Mouse (Mus musculus) intestine, postnatal 0 days (tissue): Measurements from ENCODE around the gene Pir. TPM values are rescaled to one million over a fixed set of nuclear protein-coding genes. Genes with fewer than 3 reads are reported as not detected.

Source experiments
- ATAC-seq: fragments of 200-750 bp; cut with Nextera tagmentation; 2 replicates; pipeline ENCODE4 v1.8.0; 2017; ENCODE audit warnings: mild to moderate bottlenecking, moderate TSS enrichment, moderate library complexity
- H3K27ac ChIP-seq: fragments of 300-500 bp; sonication (generic); 2 replicates; pipeline ENCODE4 v1.5.1; 2014; ENCODE audit warnings: mild to moderate bottlenecking, low read depth, low read length, moderate library complexity
- H3K27me3 ChIP-seq: fragments of 300-500 bp; sonication (generic); replicated peaks from 2 replicates; pipeline ENCODE4 v1.6.1; 2014; ENCODE audit warnings: low read length, mixed read lengths; ENCODE audit not compliant: control insufficient read depth, insufficient read depth
- H3K36me3 ChIP-seq: fragments of 300-500 bp; sonication (generic); 2 replicates; pipeline ENCODE4 v1.6.1; 2014; ENCODE audit warnings: mild to moderate bottlenecking, moderate library complexity; ENCODE audit not compliant: control insufficient read depth, insufficient read depth
- H3K4me1 ChIP-seq: fragments of 300-500 bp; sonication (generic); replicated peaks from 2 replicates; pipeline ENCODE4 v1.6.1; 2014; ENCODE audit warnings: antibody characterized with exemption, low read length, mixed read lengths; ENCODE audit not compliant: control insufficient read depth, insufficient read depth
- H3K4me2 ChIP-seq: fragments of 300-500 bp; sonication (generic); replicated peaks from 2 replicates; pipeline ENCODE4 v1.6.1; 2014; ENCODE audit warnings: low read depth, mild to moderate bottlenecking, moderate library complexity
- H3K4me3 ChIP-seq: fragments of 300-500 bp; sonication (generic); 2 replicates; pipeline ENCODE4 v1.5.1; 2014; ENCODE audit warnings: low read depth, low read length
- H3K9ac ChIP-seq: fragments of 300-500 bp; sonication (generic); 2 replicates; pipeline ENCODE4 v1.6.1; 2014; ENCODE audit warnings: mild to moderate bottlenecking, low read depth, low read length
- H3K9me3 ChIP-seq: fragments of 300-500 bp; sonication (generic); 2 replicates; pipeline ENCODE4 v1.6.1; 2016; ENCODE audit warnings: mixed run types; ENCODE audit not compliant: control insufficient read depth
- CTCF ChIP-seq: sonication (generic); IDR thresholded peaks from 2 replicates; pipeline ENCODE4 v1.5.1; 2016; ENCODE audit warnings: low read depth, mild to moderate bottlenecking, control low read depth, antibody characterized with exemption, moderate library complexity
- WGBS: fragments of 180-500 bp; shearing (Covaris S2); extraction: QIAGEN DNeasy Blood & Tissue Kit; methylation state at CpG from one replicate; pipeline ENCODE4 v1.1.7; 2014; 5-methylcytosine and 5-hydroxymethylcytosine counted together
- polyA plus RNA-seq: library from polyadenylated mRNA; unstranded; fragments of >200 nt; fragmentation: Nextera tagmentation; extraction: Ambion mirVana; gene quantifications from 2 replicates; pipeline ENCODE4 v1.2.1, GENCODE M21; 2015

Gene Pir
- polyA plus RNA-seq, 1 experiment from 2014 or later: 5.7 TPM

DNA sequence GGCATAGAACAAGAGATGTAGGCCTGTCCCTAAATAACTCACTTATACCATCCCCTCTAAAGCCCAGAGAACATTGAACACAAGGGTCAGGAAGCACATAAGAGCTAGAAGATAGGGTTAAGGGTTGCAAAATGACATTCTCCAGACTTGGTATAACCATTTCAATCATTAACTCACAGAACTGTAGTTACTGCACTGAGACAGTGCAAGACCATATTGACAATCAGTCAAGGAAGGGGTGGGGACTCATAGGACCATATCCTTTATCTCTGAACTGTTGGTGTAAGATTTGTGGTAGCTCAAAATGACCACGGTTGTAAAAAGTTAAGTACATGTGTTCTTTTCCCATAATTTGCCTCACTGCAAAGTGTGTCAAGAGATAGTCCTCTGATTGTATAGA lies 141.4 kb downstream of the Pir start:
- no peaks in the 10 kb centered on the region for H3K36me3 ChIP-seq
- H3K27ac ChIP-seq: no peak overlapping the region; the same call in 1 of the 2 replicates
- WGBS: 43% methylated on average over 1 of the region's 1 CpGs
- H3K27me3 ChIP-seq: no peaks in the 10 kb centered on the region
- ATAC-seq: peak; percentile 53; the same call in 1 of the 2 replicates
- TF ChIP-seq CTCF: no peak
- H3K4me3 ChIP-seq: no peak overlapping the region
- no peaks in the 10 kb centered on the region for H3K9me3 ChIP-seq
- no peak overlapping the region for H3K4me2 ChIP-seq
- no peak overlapping the region for H3K9ac ChIP-seq
- H3K4me1 ChIP-seq: no peaks in the 10 kb centered on the region

DNA sequence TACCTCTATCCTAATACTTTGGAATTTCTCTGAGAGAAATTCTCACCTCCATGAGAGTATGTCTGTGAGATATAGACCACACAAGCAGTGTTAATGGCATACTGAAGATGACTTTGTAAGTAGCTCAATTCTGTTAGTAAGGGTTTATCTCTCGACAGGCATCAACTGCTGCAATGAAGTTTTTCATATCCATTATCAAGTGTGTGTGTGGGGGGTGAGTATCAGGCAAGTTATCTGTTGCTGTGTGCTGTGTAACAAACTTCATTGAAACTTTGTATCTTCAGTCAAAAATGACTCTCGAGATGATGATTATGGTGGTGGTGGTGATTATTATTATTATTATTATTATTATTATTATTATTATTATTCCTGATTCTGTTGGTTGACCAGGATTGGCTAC lies 147.6 kb downstream of the Pir start:
- Histone ChIP-seq H3K4me1 (no peaks in the 10 kb centered on the region), H3K9ac (no peak overlapping the region), H3K36me3 (no peaks in the 10 kb centered on the region), H3K27me3 (no peaks in the 10 kb centered on the region), H3K27ac (no peak overlapping the region), H3K9me3 (no peaks in the 10 kb centered on the region), H3K4me2 (no peak overlapping the region), H3K4me3 (no peak overlapping the region)
- ATAC-seq: no peak
- TF ChIP-seq CTCF: no peak
- 90% methylated on average over 2 of the region's 2 CpGs for WGBS

DNA sequence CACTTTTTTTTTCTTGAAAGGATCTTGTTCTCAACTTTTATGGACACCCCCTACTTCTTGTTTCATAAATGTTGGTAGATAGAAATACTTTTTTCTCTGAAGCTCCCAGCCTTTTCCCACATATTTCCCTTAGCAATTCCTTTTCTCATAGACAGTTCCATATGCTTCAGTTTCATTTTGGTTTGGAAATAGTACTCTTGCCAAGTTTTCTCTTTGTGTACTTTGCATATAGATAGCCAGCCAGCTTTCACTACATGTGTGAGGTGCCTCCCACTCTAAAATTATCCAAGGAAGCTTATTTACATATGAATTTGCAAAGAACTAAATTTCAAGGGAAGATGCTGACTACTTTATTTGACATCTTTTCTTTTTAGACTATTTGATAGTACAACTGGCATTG lies 148.8 kb downstream of the Pir start:
- ATAC-seq: no peak
- Histone ChIP-seq H3K4me3 (no peak overlapping the region), H3K9ac (no peak overlapping the region), H3K27me3 (no peaks in the 10 kb centered on the region), H3K36me3 (no peaks in the 10 kb centered on the region), H3K27ac (no peak overlapping the region), H3K4me1 (no peaks in the 10 kb centered on the region), H3K4me2 (no peak overlapping the region), H3K9me3 (no peaks in the 10 kb centered on the region)
- TF ChIP-seq CTCF: no peak

DNA sequence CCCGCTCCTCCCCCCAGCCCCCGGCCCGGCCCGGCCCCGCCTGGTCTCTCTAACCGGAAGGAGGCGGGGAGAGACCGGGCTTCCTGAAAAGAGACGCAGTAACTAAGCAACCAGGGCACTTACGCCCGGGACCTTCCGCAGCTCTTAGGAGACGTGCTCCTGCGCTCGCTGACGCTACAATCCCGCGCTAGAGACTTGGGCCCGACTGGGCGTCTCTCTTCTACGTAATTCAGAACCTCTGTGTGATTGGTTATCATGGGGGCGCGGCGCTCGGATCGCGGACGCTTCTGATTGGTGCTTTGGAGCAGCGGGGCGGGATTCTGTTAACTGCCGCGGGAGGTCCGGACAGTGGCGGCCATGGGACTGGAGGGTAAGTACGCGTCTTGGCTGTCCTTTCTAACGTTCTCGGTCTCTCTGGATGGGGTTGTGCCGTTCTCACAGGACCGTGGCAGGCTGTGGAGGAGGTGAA lies 150.3 kb downstream of the Pir start, which contains the start of gene Piga:
Gene Piga (plus strand): TSS at position 317 of the 469 bp plus-strand sequence.
- peak within 1 kb of the TSS; percentile 58 for H3K4me3 ChIP-seq
- no peaks in the 10 kb centered on the region for H3K9me3 ChIP-seq
- peak within 1 kb of the TSS; percentile 54 for H3K9ac ChIP-seq
- 22% methylated on average over 40 of the region's 40 CpGs for WGBS
- peak; percentile 99 for ATAC-seq
- no peaks in the 10 kb centered on the region for H3K36me3 ChIP-seq
- H3K27me3 ChIP-seq: no peaks in the 10 kb centered on the region
- TF ChIP-seq CTCF: no peak
- peak within 1 kb of the TSS; percentile 61 for H3K4me2 ChIP-seq
- no peaks in the 10 kb centered on the region for H3K4me1 ChIP-seq
- peak within 1 kb of the TSS; percentile 64 for H3K27ac ChIP-seq

DNA sequence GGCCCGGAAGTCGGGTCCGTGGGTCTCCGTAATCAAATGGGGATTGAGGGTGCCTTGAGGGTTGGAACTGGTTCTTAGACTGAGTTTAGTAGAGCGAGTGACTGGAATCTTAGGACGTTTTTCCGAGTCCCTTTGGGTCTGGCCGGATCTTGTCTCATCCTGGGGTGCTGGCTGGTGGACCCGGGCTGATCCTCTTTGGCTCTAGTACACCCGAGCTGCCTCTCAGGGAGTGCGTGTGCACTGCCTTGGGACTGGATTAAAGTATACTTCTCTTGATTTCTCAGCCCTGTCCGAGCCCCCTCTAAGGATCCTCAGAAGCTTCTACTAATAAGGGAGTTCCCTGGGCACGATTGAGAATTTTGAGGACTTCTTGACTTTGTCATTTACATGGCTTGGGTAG lies 150.8 kb downstream of the Pir start:
- no peak for TF ChIP-seq CTCF
- no peaks in the 10 kb centered on the region for H3K27me3 ChIP-seq
- H3K27ac ChIP-seq: peak overlapping the region; percentile 64
- 26% methylated on average over 13 of the region's 13 CpGs for WGBS
- H3K9me3 ChIP-seq: no peaks in the 10 kb centered on the region
- H3K4me2 ChIP-seq: peak overlapping the region; percentile 61
- H3K9ac ChIP-seq: peak overlapping the region; percentile 54
- H3K4me3 ChIP-seq: peak overlapping the region; percentile 58
- no peaks in the 10 kb centered on the region for H3K4me1 ChIP-seq
- H3K36me3 ChIP-seq: no peaks in the 10 kb centered on the region
- no peak for ATAC-seq

DNA sequence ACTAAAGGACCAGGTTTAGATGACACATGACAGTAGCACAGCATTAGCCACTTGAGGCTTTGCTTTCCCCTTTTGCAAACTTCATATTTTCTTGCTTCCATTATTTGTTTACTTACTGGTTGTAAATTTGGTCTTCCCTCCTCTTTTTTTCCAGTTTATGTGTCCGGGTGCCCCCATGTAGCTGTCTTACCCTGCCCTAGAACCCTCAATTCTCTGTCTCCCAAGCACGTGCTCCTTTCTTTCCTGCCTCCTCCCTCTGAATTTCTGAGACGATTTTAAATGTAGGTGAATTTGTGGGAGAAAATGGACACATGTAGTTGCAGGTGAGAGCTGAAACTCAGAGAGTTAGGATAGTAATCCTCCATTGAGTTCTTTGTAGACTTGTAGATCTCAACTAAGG lies 151.3 kb downstream of the Pir start:
- no peaks in the 10 kb centered on the region for H3K9me3 ChIP-seq
- H3K27ac ChIP-seq: no peak overlapping the region
- peak overlapping the region; percentile 61 for H3K4me2 ChIP-seq
- WGBS: 36% methylated on average over 3 of the region's 3 CpGs
- no peaks in the 10 kb centered on the region for H3K27me3 ChIP-seq
- H3K9ac ChIP-seq: 0 out of 2 replicates have a peak overlapping the region, but pooled peaks have one; percentile 54
- no peaks in the 10 kb centered on the region for H3K36me3 ChIP-seq
- peak overlapping the region; percentile 58 for H3K4me3 ChIP-seq
- H3K4me1 ChIP-seq: no peaks in the 10 kb centered on the region
- TF ChIP-seq CTCF: no peak
- ATAC-seq: no peak

Other genes with a start within 250 kb of the Pir start
- 0.25 and 0.37 TPM in 2 replicates for gene Car5b, start 241.4 kb upstream of the Pir start, polyA plus RNA-seq
- gene Siah1b, start 192.9 kb upstream of the Pir start, polyA plus RNA-seq: 7.3 and 7.8 TPM in 2 replicates
- 3.4 and 3.8 TPM in 2 replicates for gene Cltrn, start 180.5 kb upstream of the Pir start, polyA plus RNA-seq
- 515 and 570 TPM in 2 replicates for gene Ace2, start 130.0 kb upstream of the Pir start, polyA plus RNA-seq
- gene Bmx, start 11.2 kb upstream of the Pir start, polyA plus RNA-seq: 0.67 and 0.76 TPM in 2 replicates
- gene Vegfd, start 104.0 kb downstream of the Pir start, polyA plus RNA-seq: 1.2 and 1.6 TPM in 2 replicates
- 8.2 and 8.8 TPM in 2 replicates for gene Piga, start 150.4 kb downstream of the Pir start, polyA plus RNA-seq
- 8.8 and 9.9 TPM in 2 replicates for gene Asb11, start 167.6 kb downstream of the Pir start, polyA plus RNA-seq
- gene Asb9, start 237.0 kb downstream of the Pir start, polyA plus RNA-seq: not detected in 2 replicates